Mouse (Mus musculus) neutrophil, adult 83 days (primary cell): ENCODE data around the gene Rassf7. TPM values are rescaled to one million over a fixed set of nuclear protein-coding genes. Genes with fewer than 3 reads are reported as not detected.

Experiments
- total RNA-seq, 2 experiments: library from RNA; stranded (reverse); gene quantifications; one replicate each; pipeline ENCODE4 v1.2.4; 2023

Rassf7 gene
- total RNA-seq, result 1 to 10 TPM; 4.7 to 7.6 TPM

DNA sequence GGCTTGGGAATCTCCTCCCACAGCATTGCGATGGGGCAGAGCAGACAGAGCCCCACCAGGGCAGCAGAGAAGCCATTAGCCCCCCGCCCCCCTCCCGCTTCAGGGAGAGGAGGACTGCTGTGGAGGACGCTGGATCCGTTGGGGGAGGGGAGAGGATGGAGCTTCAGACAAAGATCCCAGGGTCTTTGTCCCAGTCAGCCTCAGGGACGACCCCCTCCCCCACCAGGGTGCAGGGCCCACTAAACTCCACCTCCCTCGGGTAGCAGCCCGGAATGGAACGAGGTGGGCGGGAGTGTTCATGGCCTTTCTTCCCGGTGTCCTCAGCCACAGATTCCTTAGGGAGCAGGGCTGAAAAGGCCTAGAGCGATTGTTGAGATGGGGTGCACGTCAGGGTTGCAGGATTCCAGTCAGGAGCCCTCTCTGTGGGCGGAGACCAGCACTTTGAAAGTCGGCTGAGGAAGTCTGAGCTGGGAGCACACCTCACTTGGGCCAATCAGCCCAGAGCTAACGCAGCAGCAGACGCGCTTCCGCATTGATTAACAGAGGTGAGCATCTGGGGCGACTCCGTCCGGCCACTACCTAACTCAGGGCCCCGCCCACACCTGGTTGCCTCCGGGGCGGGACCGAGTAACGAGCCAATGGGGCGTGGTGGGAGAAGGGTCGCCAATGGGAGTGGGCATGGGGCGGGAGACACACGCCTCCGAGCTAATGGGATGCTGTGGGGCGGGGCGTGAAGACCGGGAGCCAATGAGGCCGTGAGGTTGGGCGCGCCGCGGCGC, at the start of gene Rassf7:
Rassf7 (plus strand) TSS at position 760 of the 779 bp plus-strand sequence.

GRCm38 (mm10) chr7:141172116-141173006, 43.3 kb upstream of the Rassf7 start, which contains the start of gene Rnh1:
Gene Rnh1, minus strand, starts transcription at chr7:141172857.

DNA sequence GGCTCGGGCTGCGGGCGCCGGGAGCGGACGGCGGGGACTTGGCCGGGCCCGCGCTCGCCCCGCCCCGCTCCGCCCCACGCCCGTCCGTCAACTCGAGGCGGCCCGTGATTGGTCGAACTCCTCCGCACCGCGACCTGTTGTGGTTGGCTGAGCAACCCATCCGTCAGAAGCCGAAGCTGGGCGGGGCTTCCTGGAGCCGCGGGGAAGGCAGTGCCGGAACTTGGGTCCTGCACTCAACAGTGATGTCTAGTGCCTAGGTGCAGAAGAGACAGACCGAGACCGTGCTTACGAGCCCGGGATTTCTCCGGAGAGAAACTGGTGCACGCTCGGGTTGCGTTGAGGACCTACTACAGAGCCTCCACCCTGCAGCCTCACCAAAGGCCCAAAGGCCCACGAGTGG, 21.7 kb upstream of the Rassf7 start, which contains the start of the genes Hras and Lrrc56:
Hras (minus strand) TSS at position 58 of the 400 bp plus-strand sequence.
Lrrc56 (plus strand) TSS at position 210 of the 400 bp plus-strand sequence.

DNA sequence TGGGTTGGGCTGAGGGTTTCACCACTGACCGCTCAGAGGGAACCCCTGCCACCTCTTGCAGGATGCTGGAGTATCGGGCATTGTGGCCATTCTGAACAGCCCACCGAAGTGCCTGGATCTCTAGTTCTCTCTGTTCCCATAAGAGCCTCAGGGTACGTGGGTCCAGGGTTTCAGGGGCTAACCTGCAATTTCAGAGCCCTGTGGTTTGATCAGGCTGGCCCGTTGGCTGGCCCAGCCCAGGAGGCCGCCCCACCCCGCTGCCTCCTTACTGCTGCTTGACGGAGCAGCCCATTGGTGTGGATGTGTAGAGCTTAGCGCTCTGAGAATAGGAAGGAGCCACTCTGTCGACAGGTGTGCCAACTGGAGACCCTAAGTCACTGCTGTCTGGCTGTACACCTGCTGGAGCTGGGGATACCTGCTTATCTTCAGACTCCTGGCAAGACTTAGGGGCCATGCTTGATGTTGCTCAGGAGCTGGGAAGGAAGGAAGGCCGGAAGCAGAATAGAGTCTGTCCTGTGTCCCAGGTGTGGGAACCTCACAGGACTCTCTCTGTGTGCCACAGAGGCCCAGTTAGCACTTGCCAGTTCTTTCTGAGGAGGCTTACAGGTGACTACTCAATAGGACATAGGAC, 1.9 kb upstream of the Rassf7 start, which contains the start of gene Lmntd2:
Lmntd2 (minus strand) TSS at position 476 of the 631 bp plus-strand sequence.

GRCm38 (mm10) chr7:141228279-141229067, 12.8 kb downstream of the Rassf7 start, which contains the start of gene Phrf1:
Gene Phrf1, plus strand, starts transcription at chr7:141228784.

GRCm38 (mm10) chr7:141265739-141266561, 50.3 kb downstream of the Rassf7 start, which contains the start of gene Irf7:
Gene Irf7, minus strand, starts transcription at chr7:141266481.

Other genes with a start within 250 kb of the Rassf7 start
- gene Ifitm1, start 248.6 kb upstream of the Rassf7 start, total RNA-seq, result 100 to 1,000 TPM; 245 to 419 TPM
- 100 to 1,000 TPM; 508 to 583 TPM for gene Ifitm3, start 205.1 kb upstream of the Rassf7 start, total RNA-seq
- 1,000 to 10,000 TPM in 1 of 2 experiments, 100 to 1,000 TPM in 1; 867 to 1,003 TPM for gene Ifitm6, start 197.9 kb upstream of the Rassf7 start, total RNA-seq
- gene Gm17387, start 186.7 kb upstream of the Rassf7 start, total RNA-seq, result not detected
- 1 to 10 TPM in 1 of 2 experiments, under 1 TPM in 1; 0.73 to 1.3 TPM for gene B4galnt4, start 154.8 kb upstream of the Rassf7 start, total RNA-seq
- gene Pkp3, start 137.6 kb upstream of the Rassf7 start, total RNA-seq, result 1 to 10 TPM; 3.7 to 4.0 TPM
- gene Sigirr, start 115.3 kb upstream of the Rassf7 start, total RNA-seq, result 1 to 10 TPM; 5.3 to 6.2 TPM
- gene Ano9, start 98.1 kb upstream of the Rassf7 start, total RNA-seq, result not detected
- 10 to 100 TPM; 20.7 to 23.3 TPM for gene Ptdss2, start 93.5 kb upstream of the Rassf7 start, total RNA-seq
- gene Rnh1, start 43.0 kb upstream of the Rassf7 start, total RNA-seq, result 10 to 100 TPM; 83.3 to 88.8 TPM
- 10 to 100 TPM; 25.7 to 32.3 TPM for gene Hras, start 21.9 kb upstream of the Rassf7 start, total RNA-seq
- gene Lrrc56, start 21.7 kb upstream of the Rassf7 start, total RNA-seq, result 1 to 10 TPM; 3.9 to 6.0 TPM
- not detected for gene Lmntd2, start 1.8 kb upstream of the Rassf7 start, total RNA-seq
- gene Phrf1, start 12.9 kb downstream of the Rassf7 start, total RNA-seq, result 10 to 100 TPM; 70.9 to 73.3 TPM
- 10 to 100 TPM; 36.2 to 42.0 TPM for gene Irf7, start 50.6 kb downstream of the Rassf7 start, total RNA-seq
- not detected for gene Cdhr5, start 60.9 kb downstream of the Rassf7 start, total RNA-seq
- not detected for gene Sct, start 63.3 kb downstream of the Rassf7 start, total RNA-seq
- gene Drd4, start 76.1 kb downstream of the Rassf7 start, total RNA-seq, result not detected
- gene Deaf1, start 111.8 kb downstream of the Rassf7 start, total RNA-seq, result 10 to 100 TPM; 24.3 to 35.7 TPM
- 10 to 100 TPM in 1 of 2 experiments, 1 to 10 TPM in 1; 8.5 to 11.1 TPM for gene Tmem80, start 111.9 kb downstream of the Rassf7 start, total RNA-seq
- gene Eps8l2, start 123.0 kb downstream of the Rassf7 start, total RNA-seq, result under 1 TPM; 0.26 to 0.60 TPM
- gene Taldo1, start 176.3 kb downstream of the Rassf7 start, total RNA-seq, result 100 to 1,000 TPM; 644 to 676 TPM
- 10 to 100 TPM; 20.7 to 21.1 TPM for gene Gatd1, start 198.3 kb downstream of the Rassf7 start, total RNA-seq
- not detected for gene Cend1, start 213.6 kb downstream of the Rassf7 start, total RNA-seq
- 10 to 100 TPM; 13.1 to 17.9 TPM for gene Slc25a22, start 222.0 kb downstream of the Rassf7 start, total RNA-seq
- 10 to 100 TPM; 14.4 to 16.1 TPM for gene Pidd1, start 228.2 kb downstream of the Rassf7 start, total RNA-seq
- gene Rplp2, start 231.5 kb downstream of the Rassf7 start, total RNA-seq, result 100 to 1,000 TPM; 767 to 918 TPM
- 10 to 100 TPM; 73.0 to 87.7 TPM for gene Pnpla2, start 239.3 kb downstream of the Rassf7 start, total RNA-seq
- 1 to 10 TPM; 3.7 to 8.1 TPM for gene Cracr2b, start 245.2 kb downstream of the Rassf7 start, total RNA-seq